Mouse (Mus musculus): ENCODE results near the gene Astn1. TPM values are rescaled to one million over a fixed set of nuclear protein-coding genes. Genes with fewer than 3 reads are reported as not detected.

Astn1 gene
- polyA plus RNA-seq, 1 experiment from 2014 or later: 1.6 TPM

DNA sequence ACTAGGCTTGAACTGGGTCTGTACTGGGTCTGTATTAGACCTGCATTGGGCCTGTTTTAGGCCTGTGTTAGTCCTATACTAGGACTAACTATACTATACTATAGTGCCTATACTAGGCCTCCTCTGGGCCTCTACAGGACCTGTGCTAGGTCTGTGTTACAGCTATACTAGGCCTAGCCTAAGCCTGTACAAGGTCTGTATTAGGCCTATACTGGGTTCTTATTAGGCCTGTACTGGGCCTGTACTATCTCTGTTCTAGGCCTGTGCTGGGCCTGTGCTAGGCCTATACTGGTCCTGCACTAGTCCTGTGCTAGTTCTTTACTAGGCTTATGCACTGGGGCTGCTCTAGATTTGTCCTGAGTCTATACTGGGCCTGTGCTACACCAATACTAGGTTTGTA lies 90.6 kb downstream of the Astn1 start:
- no peak for DNase-seq (ENCODE audit: low spot score)

DNA sequence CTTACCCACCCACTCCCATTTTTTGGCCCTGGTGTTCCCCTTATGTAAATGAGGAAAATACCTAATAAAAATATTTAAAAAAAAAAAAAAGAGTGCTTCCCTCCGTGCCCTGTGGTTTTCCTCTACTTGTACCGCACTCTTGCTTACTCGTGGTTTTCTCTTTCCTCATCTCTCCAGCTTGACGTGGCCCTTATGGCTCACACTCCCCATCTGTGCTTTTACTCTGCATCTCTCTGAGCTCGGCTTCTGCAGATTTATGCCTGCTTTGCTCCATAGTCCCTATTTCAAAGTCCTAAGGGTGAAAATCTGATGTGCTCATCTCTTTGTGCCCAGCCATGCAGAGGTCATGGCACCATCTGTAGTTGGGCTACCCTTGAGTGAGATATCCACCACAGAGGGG lies 91.5 kb downstream of the Astn1 start:
- 93% methylated on average over 5 of the region's 5 CpGs for WGBS
- no peak for DNase-seq (ENCODE audit: low spot score)
- no peak overlapping the region for H3K27ac ChIP-seq
- H3K4me3 ChIP-seq: no peak overlapping the region
- no peaks in the 10 kb centered on the region for H3K9me3 ChIP-seq
- H3K27me3 ChIP-seq (ENCODE audit: insufficient read depth, poor library complexity, severe bottlenecking): no peaks in the 10 kb centered on the region
- no peaks in the 10 kb centered on the region for H3K36me3 ChIP-seq
- no peaks in the 10 kb centered on the region for H3K4me1 ChIP-seq

More for the DNA sequence above, 90.6 kb downstream of the Astn1 start:
- Histone ChIP-seq H3K9me3 (no peaks in the 10 kb centered on the region), H3K27ac (no peak overlapping the region), H3K4me3 (no peak overlapping the region), H3K36me3 (no peaks in the 10 kb centered on the region), H3K4me1 (no peaks in the 10 kb centered on the region), H3K27me3 (ENCODE audit: insufficient read depth, poor library complexity, severe bottlenecking) (no peaks in the 10 kb centered on the region)

DNA sequence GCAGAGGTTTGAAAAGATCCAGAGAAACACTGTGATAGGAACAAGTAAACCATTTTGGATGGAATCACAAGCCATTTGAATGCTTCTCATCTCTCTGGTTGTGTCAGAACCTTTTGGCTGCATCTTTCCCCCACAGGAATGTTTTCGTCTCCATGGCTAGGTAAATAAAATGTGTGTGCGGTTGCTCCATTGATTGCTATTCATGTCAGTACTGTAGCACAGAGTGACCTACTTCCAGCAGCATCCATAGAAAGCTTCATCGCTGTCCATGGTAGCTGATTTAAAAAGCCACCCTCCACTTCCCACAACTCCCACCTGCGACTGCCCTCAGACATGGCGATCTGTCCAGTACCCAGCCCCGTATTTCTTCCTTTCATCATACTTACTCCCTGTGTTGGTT lies 101.9 kb downstream of the Astn1 start:
- no peak for DNase-seq (ENCODE audit: low spot score)
- Histone ChIP-seq H3K27ac (no peak overlapping the region), H3K9me3 (no peaks in the 10 kb centered on the region), H3K36me3 (no peaks in the 10 kb centered on the region), H3K4me1 (no peaks in the 10 kb centered on the region), H3K4me3 (no peak overlapping the region), H3K27me3 (ENCODE audit: insufficient read depth, poor library complexity, severe bottlenecking) (no peaks in the 10 kb centered on the region)
- WGBS: 65% methylated on average over 6 of the region's 6 CpGs

DNA sequence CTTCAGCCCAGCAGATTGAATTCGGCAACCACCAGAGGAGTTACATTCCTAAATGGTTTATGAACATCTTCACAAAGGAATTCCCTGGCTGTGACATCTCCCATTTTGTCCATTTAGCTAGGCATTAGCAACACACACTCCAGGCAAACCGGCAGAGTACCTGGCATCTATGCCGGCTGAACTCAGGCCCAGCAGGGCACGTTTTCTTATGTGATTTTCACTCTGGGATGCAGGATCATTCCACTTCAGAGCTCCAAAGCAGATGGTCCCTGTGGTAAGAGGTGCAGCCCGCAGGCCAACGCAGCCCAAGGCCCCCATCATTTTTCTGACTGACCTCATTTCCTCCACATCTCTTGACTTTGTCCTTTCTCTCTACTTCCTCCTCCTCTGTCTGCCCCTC lies 103.2 kb downstream of the Astn1 start:
- Histone ChIP-seq H3K4me3 (no peak overlapping the region), H3K9me3 (no peaks in the 10 kb centered on the region), H3K4me1 (no peaks in the 10 kb centered on the region), H3K27me3 (ENCODE audit: insufficient read depth, poor library complexity, severe bottlenecking) (no peaks in the 10 kb centered on the region), H3K36me3 (no peaks in the 10 kb centered on the region), H3K27ac (no peak overlapping the region)
- no peak for DNase-seq (ENCODE audit: low spot score)
- WGBS: 57% methylated on average over 6 of the region's 6 CpGs

DNA sequence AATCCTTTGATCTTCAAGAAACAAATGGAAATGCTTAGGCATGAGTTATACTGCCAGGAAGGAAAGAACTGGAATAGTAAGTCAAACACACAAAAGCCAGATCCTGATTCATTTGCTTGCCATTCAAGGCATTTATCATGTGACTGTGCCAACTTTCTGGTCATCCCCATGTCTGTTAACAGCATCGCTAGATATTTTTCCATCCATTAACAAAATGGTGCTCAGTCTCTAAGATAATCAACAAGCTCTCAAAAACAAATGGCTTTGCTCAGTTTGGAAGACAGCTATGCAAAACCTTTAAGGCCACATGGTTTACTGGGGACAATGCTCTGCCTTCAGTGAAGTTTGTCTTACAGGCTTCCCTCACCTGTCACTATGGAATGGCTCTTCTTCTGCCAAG lies 115.8 kb downstream of the Astn1 start:
- Histone ChIP-seq H3K4me1 (no peaks in the 10 kb centered on the region), H3K27me3 (ENCODE audit: insufficient read depth, poor library complexity, severe bottlenecking) (no peaks in the 10 kb centered on the region), H3K27ac (no peak overlapping the region), H3K36me3 (no peaks in the 10 kb centered on the region), H3K9me3 (no peaks in the 10 kb centered on the region), H3K4me3 (no peak overlapping the region)
- WGBS: 90% methylated on average over 1 of the region's 1 CpGs
- no peak for DNase-seq (ENCODE audit: low spot score)

DNA sequence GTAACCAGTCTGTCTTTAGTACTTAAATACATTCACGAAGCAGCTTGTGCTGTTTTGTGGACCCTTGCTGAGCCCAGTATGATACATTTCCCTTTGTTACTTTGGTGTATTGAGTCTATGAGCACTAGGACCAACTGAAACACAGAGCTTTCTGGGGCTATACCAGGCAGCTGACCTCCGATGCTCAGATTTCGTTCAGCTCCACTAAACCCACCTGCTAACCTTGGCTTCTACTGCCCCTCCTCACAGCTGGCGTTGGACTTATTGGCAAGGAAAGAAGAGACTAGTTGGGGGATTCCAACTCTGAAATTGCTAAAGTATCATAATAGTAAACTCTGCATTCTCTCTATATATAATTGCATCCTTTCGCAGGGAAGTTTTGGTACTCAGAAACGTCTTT lies 118.2 kb downstream of the Astn1 start:
- WGBS: 80% methylated on average over 6 of the region's 6 CpGs
- H3K27ac ChIP-seq: no peak overlapping the region
- H3K27me3 ChIP-seq (ENCODE audit: insufficient read depth, poor library complexity, severe bottlenecking): no peaks in the 10 kb centered on the region
- H3K36me3 ChIP-seq: no peaks in the 10 kb centered on the region
- no peak overlapping the region for H3K4me3 ChIP-seq
- no peaks in the 10 kb centered on the region for H3K4me1 ChIP-seq
- H3K9me3 ChIP-seq: no peaks in the 10 kb centered on the region
- DNase-seq (ENCODE audit: low spot score): no peak

DNA sequence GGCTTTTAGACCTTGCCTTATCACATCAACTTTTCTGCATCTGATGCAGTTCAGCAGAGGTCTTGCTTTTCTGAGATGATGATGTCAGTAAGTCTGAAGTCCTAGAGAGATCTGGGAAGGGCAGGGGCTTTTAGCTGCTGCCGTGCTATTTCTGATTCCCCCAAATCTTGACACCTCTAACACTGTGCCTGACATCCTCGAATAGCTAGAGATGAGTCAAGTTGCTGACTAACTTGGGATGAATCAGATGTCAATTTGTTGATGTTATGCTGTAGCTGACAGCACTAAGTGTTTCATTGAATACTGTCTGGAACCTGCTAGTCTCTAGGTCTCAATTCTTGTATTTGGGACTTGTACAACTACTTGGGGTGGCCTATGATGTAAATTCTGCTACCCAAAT lies 121.7 kb downstream of the Astn1 start:
- no peak for DNase-seq (ENCODE audit: low spot score)
- Histone ChIP-seq H3K27ac (no peak overlapping the region), H3K9me3 (no peaks in the 10 kb centered on the region), H3K4me1 (no peaks in the 10 kb centered on the region), H3K36me3 (no peaks in the 10 kb centered on the region), H3K4me3 (no peak overlapping the region), H3K27me3 (ENCODE audit: insufficient read depth, poor library complexity, severe bottlenecking) (no peaks in the 10 kb centered on the region)
- WGBS: 64% methylated on average over 2 of the region's 2 CpGs

DNA sequence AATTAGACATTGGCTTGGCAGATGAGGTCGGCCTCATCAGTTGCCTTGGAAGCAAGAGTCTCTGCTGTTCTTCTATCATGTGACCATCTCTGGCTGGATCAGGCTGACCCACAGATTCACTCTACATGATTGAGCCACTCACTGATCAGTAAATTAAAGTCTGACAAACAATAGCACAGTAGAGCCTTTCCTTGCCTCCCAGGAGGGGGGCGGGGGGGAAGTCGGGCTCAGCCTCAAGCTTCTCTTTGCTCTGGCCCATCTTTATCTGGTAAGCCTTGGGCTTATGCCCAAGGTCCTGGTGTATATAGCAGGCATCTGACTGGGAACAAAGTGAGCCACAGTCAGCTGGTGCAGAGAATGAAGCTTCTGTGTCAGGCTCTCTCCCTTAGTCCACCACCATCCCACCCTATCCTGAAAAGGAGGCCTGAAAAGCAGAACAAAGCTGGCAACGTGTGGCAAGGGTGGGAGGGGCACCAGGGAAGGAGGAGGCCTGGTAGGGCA lies 127.5 kb downstream of the Astn1 start:
- H3K27ac ChIP-seq: no peak overlapping the region
- H3K9me3 ChIP-seq: no peaks in the 10 kb centered on the region
- no peaks in the 10 kb centered on the region for H3K27me3 ChIP-seq (ENCODE audit: insufficient read depth, poor library complexity, severe bottlenecking)
- no peaks in the 10 kb centered on the region for H3K4me1 ChIP-seq
- H3K4me3 ChIP-seq: no peak overlapping the region
- DNase-seq (ENCODE audit: low spot score): no peak
- WGBS: 47% methylated on average over 4 of the region's 4 CpGs
- H3K36me3 ChIP-seq: no peaks in the 10 kb centered on the region

DNA sequence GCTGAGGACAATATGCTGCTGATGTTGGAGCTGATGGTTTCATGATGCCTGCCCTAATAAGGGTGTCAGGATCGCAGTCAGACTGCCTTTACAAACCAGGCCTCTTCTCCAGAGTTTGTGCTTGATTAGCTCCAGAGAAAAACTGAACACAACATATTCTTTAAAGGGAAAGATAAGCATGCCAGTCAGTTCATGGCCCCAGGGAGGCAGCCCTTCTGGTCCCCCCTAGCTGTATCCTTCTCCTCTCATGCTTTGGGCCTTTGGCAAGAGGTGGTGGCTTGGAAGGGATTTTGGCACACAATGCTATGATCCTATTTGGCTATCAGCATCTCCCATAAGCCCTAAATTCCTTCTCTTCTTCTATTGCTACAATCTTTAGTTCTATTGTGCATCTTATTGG lies 128.1 kb downstream of the Astn1 start:
- DNase-seq (ENCODE audit: low spot score): no peak
- Histone ChIP-seq H3K4me1 (no peaks in the 10 kb centered on the region), H3K9me3 (no peaks in the 10 kb centered on the region), H3K36me3 (no peaks in the 10 kb centered on the region), H3K27ac (no peak overlapping the region), H3K4me3 (no peak overlapping the region), H3K27me3 (ENCODE audit: insufficient read depth, poor library complexity, severe bottlenecking) (no peaks in the 10 kb centered on the region)
- WGBS: 71% methylated on average over 1 of the region's 1 CpGs

DNA sequence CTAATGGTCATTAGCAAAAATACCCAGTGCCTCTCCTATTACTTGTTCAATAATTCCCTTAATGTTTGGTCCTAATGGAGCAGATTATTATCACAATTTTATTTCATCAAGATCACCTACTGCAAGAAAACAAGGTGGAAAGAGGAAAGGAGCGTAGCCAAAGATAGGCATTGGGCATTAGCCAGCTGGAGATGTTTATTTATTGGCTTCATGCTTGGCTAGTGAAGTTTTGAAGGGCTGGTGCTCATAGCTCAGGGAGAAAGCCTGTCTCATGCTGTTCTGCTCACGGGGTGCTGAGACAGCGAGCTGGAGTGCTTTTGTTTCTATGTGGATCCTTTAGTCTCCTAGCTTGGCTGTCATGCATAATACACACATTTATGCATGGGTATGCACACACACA lies 131.2 kb downstream of the Astn1 start:
- no peak overlapping the region for H3K27ac ChIP-seq
- no peaks in the 10 kb centered on the region for H3K9me3 ChIP-seq
- no peak for DNase-seq (ENCODE audit: low spot score)
- no peaks in the 10 kb centered on the region for H3K27me3 ChIP-seq (ENCODE audit: insufficient read depth, poor library complexity, severe bottlenecking)
- 77% methylated on average over 3 of the region's 3 CpGs for WGBS
- H3K36me3 ChIP-seq: no peaks in the 10 kb centered on the region
- H3K4me3 ChIP-seq: no peak overlapping the region
- no peaks in the 10 kb centered on the region for H3K4me1 ChIP-seq

DNA sequence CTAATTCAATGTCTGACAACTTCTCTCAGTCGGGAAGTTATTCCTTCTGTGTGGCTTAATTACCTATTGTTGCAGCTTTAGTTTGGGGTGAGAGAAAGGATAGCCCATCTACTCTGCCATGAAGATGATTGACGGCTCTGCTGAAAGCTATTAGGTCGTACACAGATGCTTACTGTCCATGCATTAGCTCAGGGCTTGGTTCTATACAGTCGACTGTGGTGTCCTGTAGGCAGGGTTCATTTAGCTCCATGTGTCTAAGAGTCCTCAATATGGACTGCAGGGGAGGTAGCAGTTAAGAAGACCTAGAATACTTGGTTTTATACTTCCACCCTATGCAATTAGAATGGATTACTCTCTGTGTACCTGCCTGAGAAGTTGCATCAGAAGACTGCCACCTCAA lies 138.1 kb downstream of the Astn1 start:
- Histone ChIP-seq H3K36me3 (no peaks in the 10 kb centered on the region), H3K4me1 (peaks cover 6% of the 10 kb centered on the region; the same call in 1 of the 2 replicates), H3K4me3 (no peak overlapping the region), H3K27me3 (ENCODE audit: insufficient read depth, poor library complexity, severe bottlenecking) (0 out of 2 replicates have a peak, but pooled peaks cover 5% of the 10 kb centered on the region), H3K27ac (no peak overlapping the region), H3K9me3 (no peaks in the 10 kb centered on the region)
- DNase-seq (ENCODE audit: low spot score): no peak
- 60% methylated on average over 4 of the region's 4 CpGs for WGBS

DNA sequence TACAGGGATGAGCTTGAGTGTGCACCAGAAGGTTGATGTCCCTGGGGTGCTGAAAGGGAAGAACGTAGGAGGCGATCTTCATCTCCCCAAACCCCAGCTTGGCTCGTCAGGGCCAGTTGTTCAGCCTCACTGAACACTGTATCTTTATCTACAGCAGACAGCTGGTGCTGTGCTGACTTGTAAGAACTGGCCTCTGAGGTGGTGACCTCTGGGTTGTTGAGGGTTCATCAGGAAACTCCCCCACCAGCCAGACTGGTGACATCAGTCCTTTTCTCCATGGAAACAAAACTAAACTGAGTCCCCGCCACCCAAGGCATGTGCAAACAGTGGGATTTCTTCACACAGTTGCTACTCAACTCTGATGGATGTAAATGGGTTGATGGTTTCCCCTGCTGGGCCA lies 138.9 kb downstream of the Astn1 start:
- H3K4me3 ChIP-seq: no peak overlapping the region
- peaks cover 9% of the 10 kb centered on the region; the same call in 1 of the 2 replicates for H3K4me1 ChIP-seq
- no peak overlapping the region for H3K27ac ChIP-seq
- H3K36me3 ChIP-seq: no peaks in the 10 kb centered on the region
- DNase-seq (ENCODE audit: low spot score): peak; percentile 77
- WGBS: 26% methylated on average over 4 of the region's 4 CpGs
- 0 out of 2 replicates have a peak, but pooled peaks cover 5% of the 10 kb centered on the region for H3K27me3 ChIP-seq (ENCODE audit: insufficient read depth, poor library complexity, severe bottlenecking)
- no peaks in the 10 kb centered on the region for H3K9me3 ChIP-seq

DNA sequence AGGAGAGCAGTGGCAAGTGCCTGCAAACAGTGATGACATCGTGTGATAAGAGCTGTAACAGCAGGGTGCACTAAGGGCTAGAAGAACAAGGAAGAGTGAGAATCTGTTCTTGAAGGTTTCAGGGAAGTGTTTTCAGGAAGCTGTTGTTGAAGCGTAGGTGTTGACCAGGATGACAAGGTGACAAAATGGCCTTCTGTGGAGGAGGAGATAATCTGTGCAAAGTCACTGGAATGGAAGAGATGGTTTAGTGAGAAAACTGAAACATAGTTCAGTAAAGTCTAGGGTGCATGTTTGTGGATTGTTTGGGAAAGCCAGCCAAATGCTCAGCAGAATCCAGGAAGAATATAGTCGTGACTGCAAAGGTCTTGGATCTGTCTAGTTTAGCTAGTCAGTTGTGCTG lies 145.5 kb downstream of the Astn1 start:
- Histone ChIP-seq H3K4me3 (no peak overlapping the region), H3K4me1 (peaks cover 10% of the 10 kb centered on the region; the same call in 1 of the 2 replicates), H3K27ac (no peak overlapping the region), H3K27me3 (ENCODE audit: insufficient read depth, poor library complexity, severe bottlenecking) (0 out of 2 replicates have a peak, but pooled peaks cover 5% of the 10 kb centered on the region), H3K36me3 (no peaks in the 10 kb centered on the region), H3K9me3 (no peaks in the 10 kb centered on the region)
- DNase-seq (ENCODE audit: low spot score): no peak
- 37% methylated on average over 3 of the region's 3 CpGs for WGBS

DNA sequence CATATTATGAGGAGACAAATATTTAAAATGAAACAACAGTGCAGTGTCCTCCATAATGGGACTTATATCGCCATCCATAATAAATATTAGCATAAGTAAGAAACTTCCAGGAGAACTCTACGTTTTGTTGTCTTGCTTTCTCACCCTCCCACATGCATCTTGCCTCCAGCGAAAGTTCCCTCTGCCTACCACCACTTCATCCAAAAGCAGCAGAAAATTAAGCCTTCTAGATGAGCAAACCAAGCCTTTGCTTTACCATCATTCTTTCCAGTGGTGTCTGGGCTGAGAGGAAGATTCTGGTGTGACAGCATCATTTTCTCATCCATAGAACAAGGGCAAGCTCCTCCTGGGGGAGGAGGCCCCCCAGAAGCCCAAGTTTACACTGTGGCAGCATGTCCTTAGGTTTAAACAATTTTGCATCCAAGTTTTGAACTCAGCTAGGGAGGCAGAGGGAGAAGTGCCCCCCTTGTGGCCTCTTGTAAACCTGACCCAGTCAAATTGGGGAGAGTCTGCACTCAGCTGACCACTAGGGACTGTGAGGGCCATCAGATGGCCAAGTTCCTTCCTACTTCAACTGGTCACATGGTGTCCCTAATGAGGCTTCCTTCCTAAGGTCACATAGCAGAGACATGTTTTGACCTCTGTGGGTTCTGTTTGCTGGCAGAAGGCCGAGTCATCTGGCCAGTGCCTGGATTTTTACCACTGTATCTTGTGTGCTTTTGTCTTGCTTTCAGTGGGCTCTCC lies 147.2 kb downstream of the Astn1 start:
- Histone ChIP-seq H3K4me1 (peaks cover 10% of the 10 kb centered on the region; the same call in 1 of the 2 replicates), H3K9me3 (no peaks in the 10 kb centered on the region), H3K27ac (no peak overlapping the region), H3K4me3 (no peak overlapping the region), H3K36me3 (no peaks in the 10 kb centered on the region), H3K27me3 (ENCODE audit: insufficient read depth, poor library complexity, severe bottlenecking) (0 out of 2 replicates have a peak, but pooled peaks cover 2% of the 10 kb centered on the region)
- DNase-seq (ENCODE audit: low spot score): no peak
- WGBS: 77% methylated on average over 4 of the region's 4 CpGs

Data from heart, embryonic 10.5 days (tissue).